Mouse (Mus musculus) lung, adult 18-20 months (tissue): ENCODE measurements around the gene Tdrd7.

ENCODE experiments used
- DNase-seq, 2 experiments: peaks; one replicate each; pipeline ENCODE4 v3.0.0; 2022; ENCODE audit warnings: mixed read lengths in 2 of 2

Tdrd7 gene

GRCm38 (mm10) chr4:45964771-45965439, at the start of gene Tdrd7:
Gene Tdrd7 (plus strand): TSS chr4:45965334.
- peak; percentile 60 to 79 for DNase-seq

GRCm38 (mm10) chr4:45917091-45917490, 48.0 kb upstream of the Tdrd7 start:
- no peak for DNase-seq

GRCm38 (mm10) chr4:45921663-45922435, 43.3 kb upstream of the Tdrd7 start:
- no peak for DNase-seq

GRCm38 (mm10) chr4:45924011-45924410, 41.1 kb upstream of the Tdrd7 start:
- DNase-seq, result no peak

GRCm38 (mm10) chr4:45928561-45928960, 36.6 kb upstream of the Tdrd7 start:
- DNase-seq, result no peak

GRCm38 (mm10) chr4:45941628-45942044, 23.5 kb upstream of the Tdrd7 start:
- DNase-seq, result peak; percentile 42 to 44

- no peak for DNase-seq
Measured at GRCm38 (mm10) chr4:45947729-45948128, 17.4 kb upstream of the Tdrd7 start.

- peak; percentile 48 to 62 for DNase-seq
Measured at GRCm38 (mm10) chr4:45949109-45949848, 15.9 kb upstream of the Tdrd7 start.

GRCm38 (mm10) chr4:45951830-45952229, 13.3 kb upstream of the Tdrd7 start:
- DNase-seq, result no peak

GRCm38 (mm10) chr4:45953025-45953919, 11.9 kb upstream of the Tdrd7 start:
- DNase-seq, result no peak

GRCm38 (mm10) chr4:45955235-45955634, 9.9 kb upstream of the Tdrd7 start:
- no peak for DNase-seq

- DNase-seq, result no peak
Measured at GRCm38 (mm10) chr4:45956131-45956530, 9.0 kb upstream of the Tdrd7 start.

GRCm38 (mm10) chr4:45956706-45957105, 8.4 kb upstream of the Tdrd7 start:
- DNase-seq, result no peak

GRCm38 (mm10) chr4:45965737-45966447, 758 bp downstream of the Tdrd7 start:
- DNase-seq, result peak; percentile 77 to 85

GRCm38 (mm10) chr4:45966716-45967115, 1.6 kb downstream of the Tdrd7 start:
- no peak for DNase-seq

- no peak for DNase-seq
Measured at GRCm38 (mm10) chr4:45967479-45968341, 2.6 kb downstream of the Tdrd7 start.

- no peak for DNase-seq
Measured at GRCm38 (mm10) chr4:45969051-45969450, 3.9 kb downstream of the Tdrd7 start.

- DNase-seq, result no peak
Measured at GRCm38 (mm10) chr4:45970048-45970560, 5.0 kb downstream of the Tdrd7 start.

- peak; percentile 98 to 99 for DNase-seq
Measured at GRCm38 (mm10) chr4:45971806-45972447, 6.8 kb downstream of the Tdrd7 start.

- peak; percentile 69 to 74 for DNase-seq
Measured at GRCm38 (mm10) chr4:45972448-45972854, 7.3 kb downstream of the Tdrd7 start.
